Mouse (Mus musculus) adrenal gland, postnatal 25 days (tissue): Measurements from ENCODE around the gene H2-Eb2. TPM values are rescaled to one million over a fixed set of nuclear protein-coding genes. Genes with fewer than 3 reads are reported as not detected.

ENCODE experiments used
- DNase-seq: peaks from one replicate; pipeline ENCODE4 v3.0.0; 2021; ENCODE audit warnings: mixed read lengths
- total RNA-seq: library from RNA; stranded (reverse); gene quantifications from 2 replicates; pipeline ENCODE4 v1.2.3, GENCODE M21; 2021

The H2-Eb2 gene
- total RNA-seq, 1 experiment from 2014 or later: not detected

DNA sequence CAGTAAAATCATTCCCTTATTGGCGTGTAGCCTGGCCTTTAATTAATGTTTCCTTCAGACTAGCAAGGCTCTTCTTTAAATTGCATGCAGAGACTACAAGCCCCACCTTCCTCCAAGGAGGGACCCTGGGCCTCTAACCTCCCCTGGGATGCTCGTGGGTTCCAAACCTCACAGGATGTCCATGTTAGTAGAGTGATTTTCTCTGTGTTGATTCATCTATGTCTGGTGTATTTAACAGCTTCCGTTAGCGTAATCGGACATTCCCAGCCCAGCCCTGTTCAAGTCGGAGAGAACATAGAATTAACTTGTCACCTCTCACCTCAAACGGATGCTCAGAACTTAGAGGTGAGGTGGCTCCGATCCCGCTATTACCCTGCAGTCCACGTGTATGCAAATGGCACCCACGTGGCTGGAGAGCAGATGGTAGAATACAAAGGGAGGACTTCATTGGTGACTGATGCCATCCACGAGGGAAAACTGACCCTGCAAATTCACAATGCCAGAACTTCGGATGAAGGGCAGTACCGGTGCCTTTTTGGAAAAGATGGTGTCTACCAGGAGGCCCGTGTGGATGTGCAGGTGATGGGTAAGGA is 37.6 kb downstream of the H2-Eb2 start:
- no peak for DNase-seq

DNA sequence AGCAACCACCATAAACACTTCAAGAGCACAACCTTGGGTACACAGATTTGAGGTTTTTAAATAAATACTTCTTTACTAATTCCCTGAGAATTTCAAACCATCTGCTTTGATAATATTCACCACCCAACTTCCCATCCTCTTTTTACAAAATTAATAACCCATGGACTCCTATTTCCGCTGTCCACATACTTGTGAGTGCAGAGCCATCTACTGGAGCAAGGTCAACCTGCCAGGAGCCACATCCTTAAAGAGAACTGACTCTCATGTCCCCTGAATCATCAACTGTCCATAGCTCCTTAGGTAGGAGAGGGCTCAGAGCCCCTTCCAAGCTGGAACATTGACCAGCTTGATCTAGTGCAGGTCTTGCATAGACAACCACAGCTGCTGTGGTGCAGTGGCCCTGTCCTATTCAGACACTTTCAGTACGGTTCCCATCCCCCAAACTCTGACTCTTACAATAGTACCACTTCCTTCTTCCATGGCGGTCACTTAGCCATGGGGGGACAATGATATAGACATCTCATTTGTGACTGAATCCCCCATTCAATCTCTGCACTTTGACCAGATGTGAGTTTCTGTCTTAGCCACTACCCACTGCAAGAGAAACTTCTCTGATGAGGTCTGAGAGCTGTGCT is 38.3 kb downstream of the H2-Eb2 start:
- no peak for DNase-seq

DNA sequence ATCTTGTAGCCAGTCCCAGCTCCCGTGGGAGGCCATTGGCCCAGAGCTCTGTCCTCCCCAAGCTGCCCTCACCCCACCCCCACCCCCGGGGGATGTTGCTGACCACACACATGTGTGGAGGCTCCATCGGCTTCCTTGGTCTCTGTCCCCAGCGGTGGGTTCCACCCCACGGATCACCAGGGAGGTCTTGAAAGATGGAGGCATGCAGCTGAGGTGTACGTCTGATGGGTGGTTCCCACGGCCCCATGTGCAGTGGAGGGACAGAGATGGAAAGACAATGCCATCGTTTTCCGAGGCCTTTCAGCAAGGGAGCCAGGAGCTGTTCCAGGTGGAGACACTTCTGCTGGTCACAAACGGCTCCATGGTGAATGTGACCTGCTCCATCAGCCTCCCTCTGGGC is 39.6 kb downstream of the H2-Eb2 start:
- no peak for DNase-seq

DNA sequence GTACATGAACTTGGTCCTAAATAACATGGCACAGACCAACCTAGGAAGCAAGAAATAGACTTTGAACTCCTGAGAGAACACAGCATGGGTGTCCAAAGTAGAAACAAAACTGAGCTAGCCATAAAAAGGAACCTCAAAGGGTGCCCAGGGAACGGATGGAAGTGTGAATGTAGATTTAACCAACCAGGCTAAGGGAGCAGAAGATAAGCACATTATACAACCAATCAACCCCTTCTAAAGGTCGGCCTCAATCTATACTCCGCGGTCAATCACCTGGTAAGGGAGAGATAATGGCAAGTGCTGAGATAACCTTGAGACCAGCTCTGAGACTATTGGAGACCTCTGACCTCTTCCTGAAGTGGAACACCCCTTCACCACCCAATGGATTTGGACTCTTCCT is 45.1 kb downstream of the H2-Eb2 start:
- no peak for DNase-seq

DNA sequence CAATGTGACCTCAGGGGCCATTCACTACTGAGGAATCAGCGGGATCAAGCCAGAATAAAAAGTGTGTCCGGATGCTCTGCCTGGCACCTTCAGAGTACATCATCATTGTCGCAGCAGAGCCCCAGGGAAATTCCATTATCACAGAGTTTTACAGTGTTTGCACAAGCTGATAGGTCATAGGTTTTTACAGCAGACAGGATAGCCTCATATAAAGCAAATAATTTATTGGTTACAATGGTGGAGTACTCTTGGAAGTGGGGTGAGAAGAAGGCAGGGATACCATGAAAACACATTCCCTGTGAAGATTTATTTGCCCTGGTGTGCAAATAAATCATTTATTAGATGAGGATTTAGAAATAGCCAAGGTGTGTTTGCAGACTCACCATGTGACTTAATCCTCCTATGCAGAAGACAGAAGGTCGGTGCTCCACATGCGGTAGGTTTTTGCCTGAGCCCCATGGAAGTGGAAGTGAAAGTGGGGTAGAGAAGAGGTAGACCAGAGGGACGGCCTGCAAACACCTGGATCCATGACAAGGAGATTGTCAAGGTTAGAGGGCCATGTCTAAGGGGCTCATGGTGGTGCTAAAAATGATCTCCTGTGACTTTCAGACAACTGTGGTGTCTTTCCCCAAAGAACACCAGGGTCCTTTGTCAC is 47.7 kb downstream of the H2-Eb2 start:
- DNase-seq: no peak

DNA sequence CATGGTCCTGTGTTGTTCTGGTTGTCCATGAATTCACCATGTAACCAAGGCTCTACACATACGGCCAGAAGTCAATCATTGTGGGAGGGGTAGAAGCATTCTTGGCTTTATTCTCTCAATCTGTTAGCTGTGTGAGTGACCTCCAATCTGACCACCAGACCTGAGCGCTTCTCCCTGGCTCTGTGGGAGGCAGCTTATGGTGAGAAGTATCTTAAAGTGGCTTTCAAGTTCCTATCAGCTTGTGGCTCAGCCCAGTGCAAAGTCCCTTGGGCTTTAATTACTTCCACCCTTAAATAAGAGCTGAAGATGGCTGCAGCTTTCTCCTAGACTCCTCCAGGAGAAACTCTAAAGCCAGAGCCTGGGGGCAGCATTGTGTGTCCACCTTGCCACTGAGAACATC is 51.4 kb downstream of the H2-Eb2 start, which contains the start of gene Btnl1:
Btnl1 (plus strand) TSS at position 286 of the 400 bp plus-strand sequence.
- no peak for DNase-seq

DNA sequence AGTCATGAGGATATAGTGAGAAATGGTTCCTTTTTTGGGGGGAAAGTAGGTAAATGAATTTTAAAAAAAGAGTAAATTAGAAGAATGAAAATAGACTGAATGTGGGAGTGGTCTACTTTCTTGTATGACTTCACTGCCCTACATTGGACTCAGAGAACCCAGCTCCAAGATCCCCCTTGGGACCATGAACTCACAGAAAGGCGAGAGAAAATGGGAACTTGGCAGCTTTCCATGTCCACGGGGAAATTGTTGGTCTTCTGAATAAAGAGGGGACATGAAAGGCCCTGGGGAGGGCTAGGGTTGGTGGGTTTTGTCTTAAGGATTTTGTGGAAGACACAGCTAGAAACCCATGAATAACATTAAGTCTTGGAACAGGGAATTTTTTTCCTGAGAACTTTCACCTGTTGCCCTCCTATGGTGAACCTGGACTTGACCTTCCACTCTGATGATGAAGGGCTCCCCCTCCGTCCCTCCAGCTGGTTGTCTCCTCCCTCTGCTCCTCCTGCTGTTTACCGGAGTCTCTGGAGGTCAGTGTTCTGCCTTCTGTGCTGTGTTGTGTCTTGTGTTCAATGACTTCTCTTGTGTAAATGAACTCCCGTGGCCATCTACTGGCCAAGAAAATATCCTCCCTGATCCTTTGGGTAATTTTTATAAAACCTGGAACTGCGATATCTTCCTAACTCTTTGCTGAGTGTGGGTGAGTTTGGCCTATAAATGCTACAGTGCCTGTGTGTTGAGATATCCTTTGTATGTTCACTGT is 52.2 kb downstream of the H2-Eb2 start:
- DNase-seq: no peak

DNA sequence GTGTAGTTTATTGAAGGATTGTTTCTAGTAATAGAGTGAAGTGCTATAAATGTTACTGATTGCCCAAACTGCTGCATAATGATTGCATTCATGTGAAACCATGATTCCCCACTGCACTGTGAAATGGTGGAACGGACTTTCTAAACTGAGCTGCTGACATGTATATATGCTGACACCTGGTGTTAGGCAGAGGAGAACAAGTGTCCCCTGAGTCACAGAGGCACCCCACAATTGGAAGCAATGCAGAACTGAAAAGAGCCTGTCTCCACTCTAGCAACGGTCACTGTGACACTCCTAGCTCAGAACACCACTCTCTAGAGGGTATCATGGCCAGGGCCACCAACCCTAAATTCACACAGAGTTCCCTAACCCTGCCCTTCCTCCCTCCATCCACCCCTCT is 53.3 kb downstream of the H2-Eb2 start:
- no peak for DNase-seq

DNA sequence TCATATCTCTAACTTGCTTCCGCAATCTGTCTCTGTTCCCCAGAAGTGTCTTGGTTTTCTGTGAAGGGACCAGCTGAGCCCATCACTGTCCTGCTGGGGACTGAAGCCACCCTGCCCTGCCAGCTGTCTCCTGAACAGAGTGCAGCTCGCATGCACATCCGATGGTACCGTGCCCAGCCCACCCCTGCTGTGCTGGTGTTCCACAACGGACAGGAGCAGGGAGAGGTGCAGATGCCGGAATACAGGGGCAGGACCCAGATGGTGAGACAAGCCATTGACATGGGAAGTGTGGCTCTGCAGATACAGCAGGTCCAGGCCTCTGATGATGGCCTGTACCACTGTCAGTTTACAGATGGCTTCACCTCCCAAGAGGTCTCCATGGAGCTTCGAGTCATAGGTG is 54.0 kb downstream of the H2-Eb2 start:
- no peak for DNase-seq

DNA sequence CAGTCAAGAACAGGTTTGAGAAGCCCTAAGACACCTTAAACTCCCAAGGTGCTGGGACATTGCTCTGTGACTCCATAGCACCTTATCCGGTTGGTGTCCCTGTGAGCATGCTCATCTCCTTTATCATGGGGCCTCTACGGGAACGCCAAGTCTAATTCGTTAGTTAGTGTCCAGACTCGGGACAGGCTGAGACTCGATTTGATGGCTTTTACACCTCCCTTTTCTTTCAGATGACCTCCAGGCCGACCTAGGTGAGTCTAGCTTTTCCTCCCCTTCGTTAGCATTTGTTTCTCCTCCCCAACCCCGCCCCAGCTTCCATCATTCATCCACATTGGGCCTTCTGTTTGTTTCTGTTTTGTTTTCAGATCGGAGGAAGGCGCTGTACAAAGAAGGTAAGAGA is 56.4 kb downstream of the H2-Eb2 start:
- no peak for DNase-seq

DNA sequence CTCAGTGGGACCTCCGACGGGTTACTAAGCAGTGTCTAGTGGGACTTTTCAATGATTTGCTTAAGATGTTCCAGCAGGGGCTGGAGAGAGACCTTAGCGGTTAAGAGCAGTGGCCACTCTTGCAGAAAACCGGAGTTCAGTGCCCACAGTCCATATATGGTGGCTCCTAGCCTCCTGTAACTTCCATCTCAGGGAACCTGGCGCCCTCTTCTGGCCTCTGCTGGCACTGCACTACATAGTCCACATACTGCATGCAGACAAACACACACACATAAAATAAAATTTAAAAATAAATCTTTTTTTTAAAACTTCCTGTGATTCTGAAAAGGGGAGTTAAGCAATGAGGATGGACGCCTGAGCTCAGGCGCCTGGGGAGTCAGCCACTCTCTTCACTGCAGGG is 57.7 kb downstream of the H2-Eb2 start:
- DNase-seq: no peak

DNA sequence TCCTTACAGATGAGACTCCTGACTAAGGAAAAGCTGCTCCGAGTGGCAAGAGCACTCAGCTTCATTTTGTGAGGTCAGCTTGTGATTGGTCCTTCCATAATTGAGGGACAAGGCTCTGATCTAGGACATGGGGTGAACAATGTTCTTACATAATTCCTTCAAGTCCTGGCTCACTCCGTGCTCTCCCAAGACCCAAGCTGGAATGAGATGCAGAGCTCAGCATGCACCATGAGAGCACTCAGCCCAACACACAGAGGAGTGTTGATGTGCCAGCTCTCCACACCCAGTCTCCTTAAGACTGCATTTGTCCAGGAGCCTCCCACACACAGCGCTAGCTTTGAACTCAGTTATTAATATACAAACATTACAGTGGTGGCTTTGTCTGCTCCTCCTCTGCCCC is 59.2 kb downstream of the H2-Eb2 start:
- no peak for DNase-seq

DNA sequence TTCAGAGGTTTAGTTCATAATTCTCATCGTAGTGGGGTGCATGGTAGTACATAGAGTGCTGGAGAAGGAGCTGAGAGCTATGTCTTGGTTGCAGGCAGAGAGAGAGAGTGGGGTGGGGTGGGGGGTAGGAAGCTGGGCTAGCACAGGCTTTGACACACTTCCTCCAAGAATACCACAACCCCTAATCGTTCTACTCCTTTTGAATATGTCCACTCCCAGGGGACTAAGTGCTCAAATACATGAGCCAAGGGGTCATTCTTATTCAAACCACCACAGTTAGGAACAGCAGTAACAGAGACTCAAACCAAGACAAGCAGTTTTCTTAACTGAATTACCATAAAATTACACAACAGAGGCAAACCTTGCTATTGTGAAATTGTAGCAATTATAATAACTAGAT is 61.2 kb downstream of the H2-Eb2 start:
- no peak for DNase-seq

DNA sequence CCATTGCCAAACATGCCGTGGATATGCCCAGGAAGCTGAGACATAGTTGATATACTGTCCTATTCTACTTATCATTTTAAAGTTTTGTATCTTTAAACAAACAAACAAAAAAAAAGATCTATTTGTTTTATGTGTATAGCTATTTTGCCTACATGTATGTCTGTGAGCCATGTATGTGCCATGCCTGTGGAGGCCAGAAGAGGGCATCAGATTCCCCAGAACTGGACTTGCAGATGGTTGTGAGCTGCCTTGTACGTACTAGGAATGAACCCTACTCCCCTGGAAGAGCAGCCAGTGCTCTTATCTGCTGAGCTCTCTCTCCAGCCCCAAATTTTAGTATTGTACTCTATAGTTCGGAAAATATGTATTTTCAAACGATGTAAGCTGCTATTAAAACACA is 63.0 kb downstream of the H2-Eb2 start:
- DNase-seq: peak; percentile 40

Other genes with a start within 250 kb of the H2-Eb2 start
- gene H2-Oa, start 233.3 kb upstream of the H2-Eb2 start, total RNA-seq: 0.27 TPM in 1 of 2 replicates, not detected in the other
- gene H2-DMa, start 206.1 kb upstream of the H2-Eb2 start, total RNA-seq: 9.0 and 11.5 TPM in 2 replicates
- 209 and 233 TPM in 2 replicates for gene Brd2, start 203.0 kb upstream of the H2-Eb2 start, total RNA-seq
- gene H2-DMb2, start 182.4 kb upstream of the H2-Eb2 start, total RNA-seq: 1.7 TPM in 1 of 2 replicates, not detected in the other
- gene H2-DMb1, start 172.6 kb upstream of the H2-Eb2 start, total RNA-seq: 2.4 and 3.0 TPM in 2 replicates
- 14.4 and 20.9 TPM in 2 replicates for gene Tap1, start 138.1 kb upstream of the H2-Eb2 start, total RNA-seq
- gene Psmb9, start 137.9 kb upstream of the H2-Eb2 start, total RNA-seq: 7.0 and 14.5 TPM in 2 replicates
- gene Psmb8, start 127.9 kb upstream of the H2-Eb2 start, total RNA-seq: 11.7 and 23.5 TPM in 2 replicates
- gene Tap2, start 122.1 kb upstream of the H2-Eb2 start, total RNA-seq: 43.1 and 56.6 TPM in 2 replicates
- 0.43 TPM in 1 of 2 replicates, not detected in the other for gene H2-Ob, start 86.8 kb upstream of the H2-Eb2 start, total RNA-seq
- gene H2-Ab1, start 68.0 kb upstream of the H2-Eb2 start, total RNA-seq: 15.5 and 17.0 TPM in 2 replicates
- gene H2-Aa, start 37.8 kb upstream of the H2-Eb2 start, total RNA-seq: 14.2 and 19.2 TPM in 2 replicates
- 14.0 and 18.1 TPM in 2 replicates for gene H2-Eb1, start 19.8 kb upstream of the H2-Eb2 start, total RNA-seq
- 0.43 TPM in 1 of 2 replicates, not detected in the other for gene Btnl2, start 29.2 kb downstream of the H2-Eb2 start, total RNA-seq
- gene Btnl1, start 51.5 kb downstream of the H2-Eb2 start, total RNA-seq: not detected in 2 replicates
- gene BC051142, start 73.2 kb downstream of the H2-Eb2 start, total RNA-seq: 1.7 and 3.4 TPM in 2 replicates
- gene Btnl4, start 151.7 kb downstream of the H2-Eb2 start, total RNA-seq: not detected in 2 replicates
- gene Btnl6, start 191.7 kb downstream of the H2-Eb2 start, total RNA-seq: not detected in 2 replicates
- 27.8 and 29.5 TPM in 2 replicates for gene Notch4, start 238.6 kb downstream of the H2-Eb2 start, total RNA-seq